Mouse (Mus musculus) WW6 (cell line): ENCODE results near the gene Krt75.

Experiments used
- DNase-seq: peaks from one replicate; pipeline ENCODE4 v3.0.0-alpha.2; 2013; ENCODE audit warnings: low read depth, low spot score

The Krt75 gene

DNA sequence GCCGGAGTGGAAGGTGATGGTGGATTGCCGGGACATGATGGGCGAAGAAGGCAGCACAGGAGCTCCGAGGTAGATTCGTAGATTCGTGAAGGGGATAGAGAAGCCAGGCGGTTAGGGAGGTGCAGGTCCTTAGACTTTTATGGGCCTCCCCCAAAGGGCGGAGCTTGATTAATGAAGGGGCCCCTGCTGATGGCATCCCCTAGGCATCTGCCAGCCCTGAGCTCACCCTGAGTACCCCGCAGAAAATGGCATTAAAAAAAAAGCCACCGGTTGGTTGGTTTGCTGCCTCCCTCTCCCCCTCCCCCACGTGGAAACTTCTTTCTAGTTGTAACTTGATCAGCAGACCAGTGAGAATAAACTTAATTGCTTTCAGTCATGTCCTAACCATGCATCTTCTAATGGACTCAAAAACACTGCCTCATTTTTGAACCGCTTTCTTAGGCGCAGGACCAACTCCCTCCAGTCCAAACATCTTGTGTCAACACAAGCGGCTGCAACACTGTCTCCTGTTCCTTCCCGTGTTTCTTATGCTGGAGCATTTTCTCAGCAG, at the start of gene Krt75:
Gene Krt75 (minus strand): TSS at position 109 of the 550 bp plus-strand sequence.
- no peak for DNase-seq

DNA sequence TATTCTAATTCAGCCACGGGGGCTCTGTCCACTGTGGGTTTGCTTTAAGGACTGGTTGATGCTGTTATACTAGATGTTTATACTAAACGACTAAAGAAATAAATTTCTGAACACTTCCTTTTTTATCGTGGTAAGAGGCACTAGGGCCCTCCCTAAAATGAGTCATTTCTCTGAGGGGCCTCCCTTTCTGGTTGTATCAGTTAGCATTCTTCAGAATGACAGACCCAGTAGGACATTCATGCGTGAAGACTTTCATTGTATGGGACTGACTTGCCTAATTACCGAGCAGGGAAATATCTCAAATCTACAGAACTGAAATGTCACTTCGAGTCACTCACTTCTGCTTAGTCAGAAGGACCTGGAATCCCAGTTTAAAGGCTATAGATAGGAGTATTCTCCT, 25.4 kb upstream of the Krt75 start:
- no peak for DNase-seq

DNA sequence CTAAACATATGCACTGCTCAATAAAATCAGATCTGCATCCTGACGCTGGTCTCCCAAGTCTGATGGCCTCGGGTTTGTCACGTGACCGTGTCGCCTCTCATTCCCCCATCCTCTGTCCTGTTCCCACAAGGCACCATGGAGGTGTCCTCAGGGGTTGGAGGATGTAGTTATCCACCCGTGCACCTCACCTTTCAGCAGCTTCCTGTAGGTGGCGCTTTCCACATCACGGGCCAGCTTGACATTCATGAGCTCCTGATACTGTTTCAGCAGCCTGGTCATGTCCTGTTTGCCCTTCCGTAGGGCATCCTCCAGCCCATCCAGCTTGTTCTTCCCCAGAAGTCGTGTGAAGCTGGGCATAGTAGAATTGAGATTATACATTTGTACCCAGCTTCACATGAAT, 14.5 kb upstream of the Krt75 start:
- no peak for DNase-seq

DNA sequence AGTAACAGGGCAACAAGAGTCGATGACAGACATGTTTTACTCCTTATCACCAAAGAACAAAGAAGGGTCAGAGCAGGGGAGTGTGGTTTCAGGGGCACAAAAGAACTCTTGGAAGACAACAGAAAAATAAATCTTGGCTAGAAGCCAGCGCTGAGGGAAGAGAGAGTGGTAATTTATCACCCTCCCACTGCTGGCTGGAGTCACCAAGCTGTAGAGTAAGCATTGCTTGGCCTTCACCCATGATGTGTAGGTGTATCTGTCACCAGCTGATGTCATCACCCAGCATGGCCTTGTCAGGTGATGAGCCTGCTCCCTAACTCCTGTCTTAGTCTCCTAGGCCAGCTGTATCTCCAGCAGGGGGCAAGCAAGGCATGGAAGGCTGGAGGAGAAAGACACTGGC, 10.8 kb upstream of the Krt75 start:
- no peak for DNase-seq

DNA sequence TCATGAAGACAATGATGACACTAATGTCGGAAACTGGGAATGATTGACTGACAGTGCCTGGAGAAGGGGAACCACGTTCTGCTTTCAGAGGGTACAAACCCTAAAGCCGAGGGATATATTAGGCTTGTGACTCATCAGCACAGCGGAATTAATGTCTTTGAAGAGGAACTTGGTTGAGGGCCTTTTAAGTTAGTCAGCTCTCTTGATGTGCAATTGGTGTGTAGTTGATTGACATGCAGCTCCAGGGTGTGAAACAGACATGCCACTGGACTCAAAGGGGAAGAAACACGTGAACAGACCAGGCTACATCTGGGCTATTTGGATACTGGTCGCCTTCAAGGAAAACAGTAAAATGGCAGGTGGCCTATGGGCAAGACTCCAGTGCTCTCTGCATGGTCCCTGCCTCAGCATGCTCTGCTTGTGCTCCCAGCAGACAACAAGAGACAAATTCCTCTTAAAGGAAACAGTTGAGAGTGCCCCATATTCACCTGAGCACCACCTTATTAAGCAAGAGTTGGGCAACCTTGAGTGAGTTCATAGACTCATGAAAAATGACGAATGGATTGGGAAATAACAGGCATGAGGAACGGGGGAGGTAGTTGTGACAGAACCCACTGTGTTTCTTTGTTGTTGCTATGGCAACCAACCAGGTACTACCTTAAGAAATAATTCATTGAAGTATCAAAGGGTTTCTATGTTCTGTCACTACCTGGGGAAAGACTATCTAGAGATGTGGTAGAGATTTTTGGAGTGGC, 9.7 kb upstream of the Krt75 start:
- DNase-seq, result no peak

DNA sequence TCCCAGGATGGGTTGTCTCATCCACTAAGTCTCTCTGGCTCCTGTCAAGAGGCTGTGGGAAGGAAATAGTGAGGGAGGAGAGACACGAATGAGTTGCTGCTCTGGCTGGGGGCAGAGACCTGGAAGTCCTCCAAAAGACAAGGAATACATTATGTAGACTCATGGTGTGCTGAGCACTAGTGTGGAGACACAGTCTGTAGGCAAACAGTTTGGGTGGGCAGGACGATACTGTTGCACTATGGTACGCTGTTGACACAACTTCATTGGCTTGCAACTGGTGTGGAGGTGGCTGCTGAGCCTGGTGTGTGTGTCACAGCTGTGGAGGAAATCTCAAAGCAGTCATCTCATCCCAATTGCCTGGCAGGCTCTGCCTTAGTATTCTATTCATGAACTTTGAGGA, 8.0 kb upstream of the Krt75 start:
- DNase-seq, result no peak

DNA sequence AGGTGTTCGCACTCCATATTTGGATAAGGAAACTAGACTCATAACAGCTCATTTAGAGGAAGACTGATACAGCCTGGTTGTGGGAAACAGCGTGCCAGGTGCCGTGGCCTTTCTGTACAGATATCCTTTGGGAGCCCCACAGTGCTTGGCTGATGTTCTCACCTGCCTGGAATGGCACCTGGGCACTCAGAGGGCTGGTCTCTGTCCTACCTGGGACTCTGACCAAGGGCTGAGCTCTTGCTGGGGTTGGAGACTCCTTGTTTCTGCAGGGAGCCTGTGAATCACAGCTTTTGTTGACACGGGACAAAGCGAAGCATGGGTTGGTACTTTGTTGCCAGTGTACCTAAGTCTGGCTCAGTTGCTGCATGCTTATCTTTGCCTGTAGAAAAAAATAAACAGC, 1.8 kb upstream of the Krt75 start:
- no peak for DNase-seq

DNA sequence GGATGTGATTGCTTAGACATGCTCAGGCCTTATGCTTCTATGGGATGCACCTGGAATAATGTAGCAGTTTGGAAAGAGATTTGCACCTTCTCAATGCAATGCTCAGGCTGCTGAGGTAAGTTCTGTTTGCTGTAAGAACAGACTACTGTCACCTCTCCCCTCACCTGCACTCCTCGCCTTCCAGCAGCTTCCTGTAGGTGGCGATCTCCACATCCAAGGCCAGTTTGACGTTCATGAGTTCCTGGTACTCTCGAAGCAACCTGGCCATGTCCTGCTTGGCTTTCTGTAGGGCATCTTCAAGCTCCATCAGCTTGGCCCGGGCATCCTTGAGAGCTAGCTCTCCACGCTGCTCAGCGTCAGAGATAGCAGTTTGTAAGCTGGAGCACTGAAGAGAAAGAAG, 5.9 kb downstream of the Krt75 start:
- DNase-seq, result no peak

DNA sequence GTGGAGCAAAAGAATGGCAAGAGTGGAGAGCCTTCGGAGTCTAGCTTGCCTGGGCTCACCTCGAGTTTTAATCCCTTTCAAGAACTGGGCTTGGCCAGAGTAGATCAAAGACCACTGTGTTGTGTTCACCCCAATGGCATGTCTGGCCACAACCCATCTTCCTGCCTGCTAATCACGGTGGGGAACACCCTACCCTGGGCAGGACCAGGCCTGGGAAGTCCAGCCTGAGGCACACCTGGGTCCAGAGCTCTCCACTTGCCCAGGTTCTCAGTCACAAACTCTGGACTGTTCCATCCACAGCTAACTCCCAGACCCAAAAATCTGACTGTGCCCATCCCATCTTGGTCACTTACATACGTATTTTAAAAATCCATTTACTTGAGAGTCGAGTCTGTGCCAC, 10.9 kb downstream of the Krt75 start, which contains the start of gene Krt90:
Gene Krt90 (minus strand): TSS at position 101 of the 400 bp plus-strand sequence.
- no peak for DNase-seq

DNA sequence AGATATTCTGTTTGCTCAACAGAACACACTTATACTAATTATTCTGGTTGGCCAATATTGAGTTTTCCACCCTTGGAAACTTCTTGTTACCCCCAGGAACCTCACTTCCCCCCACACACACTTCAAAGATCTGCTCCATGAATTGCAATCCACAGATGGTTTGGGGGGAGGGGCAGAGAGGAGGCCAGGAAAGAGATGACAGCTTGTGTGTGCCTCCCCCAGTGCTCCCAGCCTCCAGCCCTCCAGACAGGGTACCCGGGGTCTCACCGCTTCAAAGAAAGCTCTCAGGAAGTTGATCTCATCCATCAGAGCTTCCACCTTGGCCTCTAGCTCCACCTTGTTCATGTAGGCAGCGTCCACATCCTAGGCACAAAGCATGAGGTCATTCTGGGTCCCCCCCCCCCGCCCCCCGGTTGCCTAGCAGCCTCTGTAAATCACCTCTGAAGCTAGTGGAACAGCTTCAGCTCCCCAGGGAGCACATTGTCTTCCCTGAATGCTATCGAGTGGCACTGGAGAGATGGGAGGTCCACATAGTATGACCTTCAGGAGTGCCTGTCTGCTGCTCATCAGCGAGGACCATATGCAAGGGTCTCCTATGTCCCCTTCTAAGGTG, 15.6 kb downstream of the Krt75 start:
- DNase-seq, result no peak

DNA sequence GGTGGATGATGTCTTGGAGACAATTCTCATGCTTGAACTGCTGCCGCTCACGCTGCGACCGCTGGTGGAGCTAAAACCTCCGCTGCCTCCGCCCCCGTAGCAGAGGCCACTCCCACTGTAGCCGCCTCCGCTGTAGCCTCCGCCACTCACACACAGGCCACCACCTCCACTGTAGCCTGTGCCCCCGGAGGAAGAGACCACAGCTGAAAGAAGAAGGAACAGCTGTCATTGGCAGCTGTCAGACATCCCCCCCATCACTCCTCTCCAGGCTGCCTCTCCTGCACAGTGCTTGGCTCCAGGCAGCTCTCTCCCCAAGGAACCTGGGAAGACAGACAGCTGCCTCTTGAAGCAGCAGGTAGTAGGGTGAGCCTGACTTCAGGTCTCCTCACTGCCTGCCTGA, 20.5 kb downstream of the Krt75 start:
- no peak for DNase-seq

DNA sequence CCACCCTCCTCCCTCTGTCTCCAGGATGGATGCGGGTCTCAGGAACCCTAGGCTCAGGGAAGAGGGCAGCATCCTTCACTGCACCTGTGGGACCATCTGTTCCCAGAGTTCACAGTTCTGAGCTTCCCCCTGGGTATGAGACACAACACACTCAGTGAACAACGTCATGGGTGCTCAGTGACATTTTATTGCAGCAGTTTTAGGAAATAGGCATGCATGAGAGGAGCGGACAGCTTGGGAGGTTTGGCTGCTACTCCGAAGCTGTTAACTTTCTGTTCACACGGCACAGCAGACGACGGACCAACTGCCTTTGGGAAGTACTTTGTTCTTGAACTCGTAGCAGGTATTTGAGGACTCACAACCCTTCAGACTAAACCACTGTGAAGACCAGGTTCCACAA, 21.5 kb downstream of the Krt75 start:
- no peak for DNase-seq

DNA sequence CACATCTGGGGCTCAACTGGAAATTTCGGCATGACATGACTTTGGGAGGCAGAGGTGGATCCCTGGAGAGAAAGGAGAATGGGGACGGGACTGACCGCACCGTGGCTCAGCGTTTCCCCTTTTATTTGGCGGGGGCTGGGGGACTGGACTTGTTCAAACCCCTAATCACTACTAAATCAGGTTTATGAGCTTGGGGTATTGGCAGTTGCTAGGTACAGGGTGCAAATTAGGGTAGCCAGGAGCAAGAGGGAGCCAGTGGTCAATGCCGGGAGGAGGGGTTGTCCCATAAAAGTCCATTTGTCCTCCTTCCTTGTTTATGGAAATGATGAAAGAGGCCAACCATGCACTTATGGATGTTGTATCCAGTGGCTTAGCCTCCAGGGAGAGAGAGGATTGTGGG, 23.1 kb downstream of the Krt75 start, which contains the start of gene Krt82:
Gene Krt82 (minus strand): TSS at position 101 of the 400 bp plus-strand sequence.
- no peak for DNase-seq

DNA sequence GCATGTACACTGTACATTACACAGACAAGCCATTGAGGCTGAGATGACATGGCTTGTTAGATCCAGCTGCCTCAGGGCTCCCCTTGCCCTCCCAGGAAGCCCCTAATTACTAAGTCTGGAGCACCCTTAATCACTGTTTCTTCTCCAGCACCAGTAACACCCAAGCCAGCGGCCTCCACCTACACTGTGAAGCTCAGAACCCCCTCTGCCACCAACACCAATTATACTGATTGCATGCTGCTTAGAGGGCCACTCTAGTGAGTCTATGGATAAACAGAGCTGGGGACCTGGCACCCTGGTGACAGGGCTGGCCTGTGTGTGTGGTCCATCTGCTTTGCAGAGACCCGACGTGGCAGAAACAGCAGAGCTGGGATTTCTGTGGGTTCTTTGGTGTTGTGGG, 29.2 kb downstream of the Krt75 start:
- DNase-seq, result no peak

DNA sequence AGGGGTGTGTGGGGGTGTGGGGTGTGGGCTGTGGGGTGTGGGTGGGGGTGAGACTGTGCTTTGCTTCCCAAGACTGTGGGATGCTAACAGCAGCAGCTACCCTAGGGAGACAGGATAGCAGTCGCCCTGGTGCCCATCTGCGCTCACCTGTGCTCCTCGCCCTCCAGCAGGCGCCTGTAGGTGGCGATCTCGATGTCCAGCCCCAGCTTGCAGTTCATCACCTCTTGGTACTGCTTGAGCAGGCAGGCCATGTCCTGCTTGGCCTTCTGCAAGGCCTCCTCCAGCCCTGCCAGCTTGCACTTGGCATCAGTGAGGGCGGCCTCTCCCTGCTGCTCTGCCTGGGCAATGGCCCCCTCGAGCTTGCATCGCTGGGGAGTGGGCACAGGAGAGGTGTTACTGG, 31.2 kb downstream of the Krt75 start:
- DNase-seq, result no peak

DNA sequence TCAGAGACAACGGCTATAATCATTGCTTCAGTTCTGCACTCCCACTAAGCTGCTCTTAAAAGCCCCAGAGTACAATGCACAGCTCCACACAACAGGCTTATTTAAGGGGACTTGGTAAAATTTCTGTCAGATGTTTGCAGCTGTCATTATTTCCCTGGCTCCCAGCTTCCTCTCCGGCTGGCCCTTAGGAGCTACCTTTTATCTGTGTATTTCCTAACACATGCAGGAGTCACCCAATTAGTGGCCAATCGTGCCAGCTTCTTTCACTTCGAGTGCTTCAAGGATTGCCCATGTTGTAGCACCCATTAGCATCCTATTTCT, 35.2 kb downstream of the Krt75 start:
- DNase-seq, result no peak

DNA sequence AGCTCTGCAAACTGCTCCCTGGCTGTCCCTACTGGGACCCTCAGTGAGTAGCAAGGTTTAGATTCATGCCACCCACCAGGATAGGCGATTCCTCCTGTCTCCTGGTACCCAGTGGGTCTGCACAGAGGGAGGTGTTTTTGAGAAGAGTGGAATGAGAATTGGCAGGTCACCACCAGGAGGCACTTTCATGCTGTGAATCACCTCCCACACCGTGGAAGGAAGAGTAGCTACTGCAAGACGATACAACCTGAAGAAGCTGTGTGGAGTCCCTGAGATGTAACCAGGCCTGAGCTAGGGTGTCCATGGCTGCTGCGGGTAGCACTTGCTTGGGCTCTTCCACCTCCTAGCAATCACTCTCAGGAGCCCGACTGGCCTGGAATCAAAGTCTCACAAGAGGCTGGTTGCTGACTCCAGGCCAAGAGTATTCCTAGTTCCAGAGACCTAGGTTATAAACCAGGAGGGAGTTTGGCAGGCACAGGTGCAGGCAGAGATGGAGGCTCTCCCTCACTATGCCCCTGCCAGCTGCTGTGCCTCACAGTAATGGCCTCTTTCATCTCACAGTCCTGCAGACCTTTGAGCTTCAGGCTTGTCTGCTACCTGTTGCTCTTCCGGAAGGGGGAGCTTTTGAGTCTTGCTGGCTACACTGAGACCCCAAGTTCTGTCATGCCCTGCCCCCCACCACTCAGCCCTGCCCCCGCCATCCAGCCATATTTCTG, 35.7 kb downstream of the Krt75 start:
- DNase-seq, result no peak

DNA sequence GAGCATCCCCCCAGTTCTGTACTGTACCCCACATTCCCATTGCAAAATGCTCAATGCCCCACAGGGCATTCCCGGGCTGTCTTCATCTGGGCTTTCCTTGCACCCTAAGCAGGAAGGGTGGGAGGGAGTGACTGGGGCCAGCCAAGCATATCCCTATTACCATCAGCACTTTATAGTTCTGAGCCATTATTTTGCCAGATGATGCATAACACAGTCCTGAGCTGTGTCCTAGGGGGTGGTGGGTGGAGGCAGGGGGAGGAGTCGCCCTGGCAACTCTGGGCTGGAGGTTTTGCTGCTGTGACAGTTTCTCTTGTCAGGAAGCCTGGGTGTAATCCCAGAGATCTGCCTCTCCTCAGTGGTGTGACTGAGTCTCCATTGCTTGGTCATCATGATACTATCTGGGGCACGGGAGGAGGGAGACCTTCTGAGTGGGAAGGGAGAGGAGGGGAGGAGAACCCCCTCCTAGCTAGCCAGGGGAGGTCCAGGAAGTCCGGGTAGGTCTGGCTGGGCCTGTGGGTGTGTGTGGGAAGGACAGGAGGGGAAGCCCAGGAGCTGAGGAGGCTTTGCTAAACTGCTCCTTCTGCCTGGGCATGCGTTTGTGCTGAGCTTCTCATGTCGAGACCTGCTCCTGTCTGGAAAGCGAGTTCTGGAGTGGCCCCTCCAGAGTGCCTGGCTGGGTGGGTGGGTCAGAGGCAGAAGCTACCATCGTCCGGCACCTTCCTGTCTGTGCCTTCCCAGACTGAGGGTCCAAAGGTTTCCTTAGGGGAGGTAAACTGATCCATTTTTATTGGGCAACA, 37.5 kb downstream of the Krt75 start:
- no peak for DNase-seq

DNA sequence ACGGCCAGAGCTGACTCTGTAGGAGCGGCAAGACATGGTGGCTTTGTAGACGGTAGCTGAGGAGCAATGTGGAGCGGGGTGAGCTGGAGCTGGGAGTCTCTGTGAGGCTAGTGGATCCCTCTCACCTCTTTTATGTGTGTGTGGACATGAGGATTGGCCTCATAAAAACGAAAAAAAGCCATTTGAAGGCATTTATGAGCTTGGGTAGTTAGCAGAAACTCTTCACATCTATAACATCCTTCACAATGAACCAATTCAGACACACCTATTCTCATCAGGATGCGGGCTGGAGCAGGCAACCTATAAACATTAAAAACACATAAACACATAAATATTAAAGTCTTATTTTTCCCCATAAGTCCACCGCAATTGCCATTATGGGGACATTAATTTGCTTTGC, 41.0 kb downstream of the Krt75 start, which contains the start of gene Krt84:
Gene Krt84 (minus strand): TSS at position 101 of the 400 bp plus-strand sequence.
- no peak for DNase-seq

DNA sequence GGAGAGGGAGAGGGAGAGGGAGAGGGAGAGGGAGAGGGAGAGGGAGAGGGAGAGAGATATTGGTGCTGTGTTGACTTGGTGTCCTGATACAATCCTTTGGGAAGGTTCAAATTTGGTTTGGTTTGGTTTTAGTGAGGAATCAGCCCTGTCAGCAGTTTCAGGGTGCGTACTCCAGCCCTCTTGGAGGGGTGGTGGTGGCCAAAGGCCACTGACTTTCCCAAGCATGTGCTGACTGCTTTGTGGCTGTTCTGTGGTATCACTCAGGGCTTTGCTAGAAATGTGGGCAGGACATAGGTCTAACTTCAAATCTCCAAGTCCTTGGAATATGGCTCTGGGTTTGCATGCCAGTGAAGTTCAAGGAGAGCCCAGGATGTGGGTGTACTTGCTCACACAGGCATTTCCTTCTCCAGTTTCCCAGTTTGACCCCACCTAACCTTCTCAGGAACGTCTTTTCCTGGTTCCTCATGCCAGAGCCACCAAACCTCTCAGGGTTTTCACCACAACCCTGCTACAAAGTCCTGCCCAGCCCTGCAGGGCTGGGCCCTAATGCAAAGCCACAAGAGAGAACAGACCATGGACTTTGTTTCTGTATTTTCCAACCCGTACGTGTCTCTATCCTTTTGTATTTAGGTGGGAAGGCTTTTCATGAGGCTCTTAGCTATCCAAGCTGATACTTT, 51.0 kb downstream of the Krt75 start:
- DNase-seq, result no peak

DNA sequence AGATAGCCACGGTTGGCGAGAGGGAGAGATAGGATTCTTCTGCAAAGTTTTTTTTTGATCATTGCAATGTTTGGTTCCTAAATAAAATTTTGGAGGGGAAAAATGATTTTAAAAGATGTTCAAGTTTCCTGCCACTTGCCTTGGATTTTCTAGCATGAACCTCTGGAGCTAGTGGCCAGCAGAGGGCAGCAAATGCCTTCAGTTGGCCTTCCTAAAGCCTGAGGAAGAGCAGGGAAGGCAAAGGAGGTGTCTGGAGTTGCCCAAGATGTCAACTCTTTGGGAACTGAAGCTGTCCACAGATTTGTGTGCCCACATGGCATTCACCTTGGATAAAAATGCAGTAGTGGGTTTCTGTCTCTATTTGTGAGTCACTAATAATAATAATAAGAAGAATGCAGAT, 53.9 kb downstream of the Krt75 start:
- no peak for DNase-seq
